Mouse (Mus musculus) megakaryocyte, embryonic 14.5 days (primary cell): ENCODE measurements at regions not wholly inside any gene's neighbourhood (a gene's known extent, or its start where the extent isn't known, plus 50 kb on each side); places are given as distances from the start of the nearest gene placed in this dataset.

ENCODE experiments used
- FLI1 ChIP-seq: IDR thresholded peaks from 2 replicates; pipeline ENCODE4 v1.6.1; 2012; ENCODE audit warnings: low read length, inconsistent platforms, mixed read lengths
- GATA1 ChIP-seq: IDR thresholded peaks from 3 replicates; pipeline ENCODE4 v1.6.1; 2012; ENCODE audit warnings: mixed read lengths, low read length, inconsistent platforms, borderline replicate concordance

GRCm38 (mm10) chr7:118304338-118304737, 60.9 kb upstream of the Smg1 start:
- TF ChIP-seq GATA1: no peak
- TF ChIP-seq FLI1: no peak
